ENCODE assay signal across 8 mouse cellular contexts in genomic region chr17:8991160-8991559, GRCm38 (mm10). TPM values are rescaled to one million over a fixed set of nuclear protein-coding genes. Genes with fewer than 3 reads are reported as not detected.
DNase-seq lines count a peak whose midpoint lies in the region; ATAC-seq and TF ChIP-seq lines count a peak whose summit lies in the region.

No protein-coding gene starts in this region.

- TF ChIP-seq POLR2A in brain, embryonic 14.5 days (IDR thresholded peaks at IDR 0.05; ENCODE audit: borderline replicate concordance, extremely low read depth, insufficient read depth, insufficient read length, poor library complexity, severe bottlenecking) = no peak
- no peak for TF ChIP-seq POLR2A in cerebellum, adult 2 months (IDR thresholded peaks at IDR 0.05; ENCODE audit: borderline replicate concordance, insufficient read depth, low read length)

- H3K36me3 ChIP-seq in heart, embryonic 12.5 days = 0 out of 2 replicates have a peak, but pooled peaks cover 2% of the 10 kb centered on the region

- H3K27ac ChIP-seq in left cerebral cortex, adult 2 months = no peak overlapping the region
- H3K27ac ChIP-seq in cerebellum, adult 2 months (ENCODE audit: insufficient read depth, low read length) = no peak overlapping the region
- no peak overlapping the region for H3K27ac ChIP-seq in heart, embryonic 12.5 days (ENCODE audit: poor library complexity, severe bottlenecking)

- no peak overlapping the region for H3K9ac ChIP-seq in heart, embryonic 12.5 days

- no peak overlapping the region for H3K4me3 ChIP-seq in left cerebral cortex, adult 2 months
- no peak overlapping the region for H3K4me3 ChIP-seq in cerebellum, adult 2 months (replicated peaks; ENCODE audit: insufficient read depth, low read depth, low read length)
- H3K4me3 ChIP-seq in heart, embryonic 12.5 days = no peak overlapping the region

- DNase-seq in CD4-positive, CD25-positive, alpha-beta regulatory T cell, adult 2 months (ENCODE audit: low read depth, low spot score) = peak; percentile 57
- DNase-seq in left cerebral cortex, adult 2 months (ENCODE audit: extremely low spot score in 1 of 2, low spot score in 2 of 2) = peak in 1 of 2 experiments; percentile 34
- no peak for DNase-seq in left cerebral cortex, postnatal 36 days (ENCODE audit: low spot score in 2 of 2)
- DNase-seq in brain, embryonic 14.5 days (ENCODE audit: low read depth) = peak; percentile 55
- peak; percentile 45 for DNase-seq in mesoderm, embryonic 11.5 days (ENCODE audit: low read depth, low spot score)
- DNase-seq in cerebellum, adult 2 months = no peak

- WGBS in cerebellum, adult 2 months = 48% methylated on average over 8 of the region's 8 CpGs
- 36% methylated on average over 8 of the region's 8 CpGs for WGBS in heart, embryonic 12.5 days

- peak; percentile 57 for TF ChIP-seq CTCF in left cerebral cortex, adult 2 months (IDR thresholded peaks at IDR 0.05)
- TF ChIP-seq CTCF in brain, embryonic 14.5 days (IDR thresholded peaks at IDR 0.05; ENCODE audit: borderline replicate concordance, extremely low read depth, insufficient read depth, insufficient read length) = peak; percentile 54; the same call in 1 of the 2 replicates
- no peak; the same call in 1 of the 2 replicates for TF ChIP-seq CTCF in cerebellum, adult 2 months (IDR thresholded peaks at IDR 0.05; ENCODE audit: borderline replicate concordance, insufficient read depth, low read depth, low read length)

- intact Hi-C loops in left cerebral cortex, adult 2 months (cut with DNase I) = no loop called here
- intact Hi-C loops in left cerebral cortex, postnatal 36 days (cut with DNase I) = no loop called here

- H3K9me3 ChIP-seq in heart, embryonic 12.5 days (replicated peaks) = no peaks in the 10 kb centered on the region

- ATAC-seq in CD4-positive, CD25-positive, alpha-beta regulatory T cell, adult 4 months = no peak
- ATAC-seq in heart, embryonic 12.5 days (ENCODE audit: insufficient number of reproducible peaks, low FRiP score) = no peak

- peaks cover 7% of the 10 kb centered on the region; the same call in 1 of the 2 replicates for H3K4me1 ChIP-seq in cerebellum, adult 2 months (ENCODE audit: control insufficient read depth, insufficient read depth, low read length)
- peaks cover 11% of the 10 kb centered on the region for H3K4me1 ChIP-seq in heart, embryonic 12.5 days (replicated peaks)

- no peak overlapping the region for H3K4me2 ChIP-seq in heart, embryonic 12.5 days

- H3K27me3 ChIP-seq in cerebellum, adult 2 months (ENCODE audit: control insufficient read depth, insufficient read depth, low read length) = no peaks in the 10 kb centered on the region
- H3K27me3 ChIP-seq in heart, embryonic 12.5 days (replicated peaks) = no peaks in the 10 kb centered on the region

RNA-seq across cellular contexts. Expression of gene 1700010I14Rik, which starts 3.0 kb away (rescaled TPM):
- 1 to 10 TPM; 7.0 to 7.8 TPM for polyA plus RNA-seq in CD4-positive, CD25-positive, alpha-beta regulatory T cell, adult 4 months (2017; shearing (Covaris generic))
- 1 to 10 TPM; 1.2 TPM for total RNA-seq in left cerebral cortex, adult 2 months (2021)
- 1 to 10 TPM in 1 of 2 experiments, under 1 TPM in 1; 0.94 to 1.6 TPM for total RNA-seq in left cerebral cortex, postnatal 36 days (2021)
- polyA plus RNA-seq in brain, embryonic 14.5 days (2012; rRNA removed) = 1.8 and 2.4 TPM in 2 replicates
- 0.80 and 1.00 TPM in 2 replicates for polyA plus RNA-seq in cerebellum, adult 2 months (2012; rRNA removed)
- 0.47 and 0.82 TPM in 2 replicates for polyA plus RNA-seq in heart, embryonic 12.5 days (2016; fragmentation: Nextera tagmentation; extraction: Ambion mirVana)

Comparison
In these comparisons a context has a peak if more than half of its experiments do, and no peak if none do; other contexts are left out.
1. DNase-seq: peak in CD4-positive, CD25-positive, alpha-beta regulatory T cell, adult 2 months (single experiment), brain, embryonic 14.5 days (single experiment) and mesoderm, embryonic 11.5 days (single experiment); none in left cerebral cortex, postnatal 36 days (0 of 2) and cerebellum, adult 2 months (0 of 2).